Mouse (Mus musculus) heart, embryonic 16.5 days (tissue): ENCODE measurements around the gene Gm47841. TPM values are rescaled to one million over a fixed set of nuclear protein-coding genes. Genes with fewer than 3 reads are reported as not detected.
A peak's percentile ranks its signal among the peaks of the same experiment; 100 is the strongest.

Experiments used
- ATAC-seq: fragments of 200-750 bp; cut with Nextera tagmentation; replicated peaks from 2 replicates; pipeline ENCODE4 v1.8.0; 2017; ENCODE audit warnings: moderate number of reproducible peaks; ENCODE audit not compliant: insufficient read depth, low FRiP score; ENCODE audit errors: extremely low read depth
- H3K27ac ChIP-seq: fragments of 300-500 bp; sonication (generic); 2 replicates; pipeline ENCODE4 v1.5.1; 2014; ENCODE audit warnings: mild to moderate bottlenecking, low read length, control low read depth, moderate library complexity
- H3K27me3 ChIP-seq: fragments of 300-500 bp; sonication (generic); 2 replicates; pipeline ENCODE4 v1.6.1; 2014; ENCODE audit warnings: low read length, mixed read lengths; ENCODE audit not compliant: control insufficient read depth, insufficient read depth
- H3K36me3 ChIP-seq: fragments of 300-500 bp; sonication (generic); 2 replicates; pipeline ENCODE4 v1.6.1; 2014; ENCODE audit not compliant: control insufficient read depth, insufficient read depth
- H3K4me1 ChIP-seq: fragments of 300-500 bp; sonication (generic); 2 replicates; pipeline ENCODE4 v1.6.1; 2014; ENCODE audit warnings: low read length, mixed read lengths; ENCODE audit not compliant: control insufficient read depth, insufficient read depth
- H3K4me2 ChIP-seq: fragments of 300-500 bp; sonication (generic); 2 replicates; pipeline ENCODE4 v1.6.1; 2014; ENCODE audit warnings: low read depth, mild to moderate bottlenecking, control low read depth, low read length
- H3K4me3 ChIP-seq: fragments of 300-500 bp; sonication (generic); 2 replicates; pipeline ENCODE4 v1.5.1; 2014; ENCODE audit warnings: mild to moderate bottlenecking, control low read depth, low read length
- H3K9ac ChIP-seq: fragments of 300-500 bp; sonication (generic); 2 replicates; pipeline ENCODE4 v1.6.1; 2014; ENCODE audit warnings: low read length, control low read depth
- H3K9me3 ChIP-seq: fragments of 300-500 bp; sonication (generic); replicated peaks from 2 replicates; pipeline ENCODE4 v1.6.1; 2016; ENCODE audit warnings: low read length; ENCODE audit not compliant: control insufficient read depth
- WGBS: fragments of 180-500 bp; shearing (Covaris S2); extraction: QIAGEN DNeasy Blood & Tissue Kit; methylation state at CpG from one replicate; pipeline ENCODE4 v1.1.7; 2014; 5-methylcytosine and 5-hydroxymethylcytosine counted together
- polyA plus RNA-seq: library from polyadenylated mRNA; unstranded; fragments of >200 nt; fragmentation: Nextera tagmentation; extraction: Ambion mirVana; gene quantifications from 2 replicates; pipeline ENCODE4 v1.2.1, GENCODE M21; 2015

Gene Gm47841
- polyA plus RNA-seq, 1 experiment from 2014 or later = not detected

GRCm38 (mm10) chr15:101076071-101077000, 29.1 kb upstream of the Gm47841 start:
- Histone ChIP-seq H3K4me1 (0 out of 2 replicates have a peak, but pooled peaks cover 3% of the 10 kb centered on the region), H3K9me3 (no peaks in the 10 kb centered on the region; the same call in 1 of the 2 replicates), H3K4me2 (peak overlapping the region; percentile 89), H3K27ac (no peak overlapping the region), H3K9ac (no peak overlapping the region), H3K36me3 (no peaks in the 10 kb centered on the region), H3K4me3 (peak overlapping the region; percentile 75), H3K27me3 (peaks cover 23% of the 10 kb centered on the region)
- 19% methylated on average over 26 of the region's 26 CpGs for WGBS
- no peak for ATAC-seq

DNA sequence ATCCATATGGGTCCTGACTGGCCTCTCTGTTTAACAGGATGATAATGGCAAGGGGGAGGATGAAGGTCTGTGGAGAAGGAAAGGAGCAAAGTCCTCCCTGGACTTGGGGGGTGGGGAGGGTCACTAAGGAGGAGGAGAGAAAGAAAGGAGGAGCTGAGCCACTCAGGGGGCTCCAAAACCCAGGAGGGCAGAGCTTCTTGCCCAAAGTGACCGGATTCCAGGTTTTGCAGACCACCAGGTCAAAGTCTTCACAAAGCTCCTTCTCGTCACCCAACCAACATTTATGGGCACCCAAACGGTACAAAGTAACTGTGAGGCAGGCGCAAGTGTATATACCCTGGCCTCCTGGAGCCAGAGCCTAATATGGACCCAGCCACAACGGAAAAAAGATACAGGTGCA, 28.5 kb upstream of the Gm47841 start:
- Histone ChIP-seq H3K9ac (no peak overlapping the region), H3K4me2 (no peak overlapping the region), H3K9me3 (no peaks in the 10 kb centered on the region; the same call in 1 of the 2 replicates), H3K27ac (no peak overlapping the region), H3K36me3 (no peaks in the 10 kb centered on the region), H3K27me3 (peaks cover 18% of the 10 kb centered on the region), H3K4me3 (no peak overlapping the region), H3K4me1 (0 out of 2 replicates have a peak, but pooled peaks cover 4% of the 10 kb centered on the region)
- 71% methylated on average over 5 of the region's 5 CpGs for WGBS
- no peak for ATAC-seq

GRCm38 (mm10) chr15:101075150-101075549, 28.0 kb upstream of the Gm47841 start:
- 0 out of 2 replicates have a peak, but pooled peaks cover 5% of the 10 kb centered on the region for H3K4me1 ChIP-seq
- WGBS = 50% methylated on average over 4 of the region's 4 CpGs

DNA sequence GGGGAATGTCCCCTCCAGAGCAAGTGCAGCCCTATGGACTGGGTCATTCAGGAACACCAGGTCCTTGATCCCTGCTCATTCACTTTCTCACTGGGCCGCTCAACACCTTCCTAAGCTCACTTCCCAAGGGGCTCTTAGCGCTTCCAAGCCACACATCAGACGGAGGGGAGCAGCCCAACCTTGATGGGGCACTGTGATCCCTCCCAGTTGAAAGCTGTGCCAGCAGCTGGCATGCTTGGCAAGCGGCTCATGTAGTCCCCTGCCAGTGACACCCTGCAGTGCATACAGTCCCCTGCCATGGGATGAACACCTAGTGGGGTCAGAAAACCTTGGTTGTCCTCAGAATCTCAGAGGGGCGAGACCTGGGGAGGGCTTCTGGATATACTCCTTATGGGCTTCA, 26.9 kb upstream of the Gm47841 start:
- Histone ChIP-seq H3K9me3 (no peaks in the 10 kb centered on the region; the same call in 1 of the 2 replicates), H3K4me3 (no peak overlapping the region), H3K27ac (no peak overlapping the region), H3K36me3 (no peaks in the 10 kb centered on the region), H3K4me2 (no peak overlapping the region), H3K4me1 (0 out of 2 replicates have a peak, but pooled peaks cover 5% of the 10 kb centered on the region), H3K9ac (no peak overlapping the region), H3K27me3 (peaks cover 12% of the 10 kb centered on the region)
- 81% methylated on average over 5 of the region's 5 CpGs for WGBS
- no peak for ATAC-seq

More at GRCm38 (mm10) chr15:101075150-101075549, 28.0 kb upstream of the Gm47841 start:
- H3K9me3 ChIP-seq = no peaks in the 10 kb centered on the region; the same call in 1 of the 2 replicates
- no peak overlapping the region for H3K4me3 ChIP-seq
- H3K9ac ChIP-seq = no peak overlapping the region
- H3K36me3 ChIP-seq = no peaks in the 10 kb centered on the region
- ATAC-seq = no peak
- H3K27ac ChIP-seq = no peak overlapping the region
- peaks cover 15% of the 10 kb centered on the region for H3K27me3 ChIP-seq
- no peak overlapping the region for H3K4me2 ChIP-seq

GRCm38 (mm10) chr15:101072736-101073135, 25.5 kb upstream of the Gm47841 start:
- no peaks in the 10 kb centered on the region; the same call in 1 of the 2 replicates for H3K9me3 ChIP-seq
- H3K9ac ChIP-seq = no peak overlapping the region
- H3K4me1 ChIP-seq = 0 out of 2 replicates have a peak, but pooled peaks cover 5% of the 10 kb centered on the region
- H3K4me3 ChIP-seq = no peak overlapping the region
- no peak for ATAC-seq
- H3K27ac ChIP-seq = no peak overlapping the region
- WGBS = 49% methylated on average over 2 of the region's 2 CpGs
- peaks cover 10% of the 10 kb centered on the region for H3K27me3 ChIP-seq
- no peak overlapping the region for H3K4me2 ChIP-seq
- no peaks in the 10 kb centered on the region for H3K36me3 ChIP-seq

DNA sequence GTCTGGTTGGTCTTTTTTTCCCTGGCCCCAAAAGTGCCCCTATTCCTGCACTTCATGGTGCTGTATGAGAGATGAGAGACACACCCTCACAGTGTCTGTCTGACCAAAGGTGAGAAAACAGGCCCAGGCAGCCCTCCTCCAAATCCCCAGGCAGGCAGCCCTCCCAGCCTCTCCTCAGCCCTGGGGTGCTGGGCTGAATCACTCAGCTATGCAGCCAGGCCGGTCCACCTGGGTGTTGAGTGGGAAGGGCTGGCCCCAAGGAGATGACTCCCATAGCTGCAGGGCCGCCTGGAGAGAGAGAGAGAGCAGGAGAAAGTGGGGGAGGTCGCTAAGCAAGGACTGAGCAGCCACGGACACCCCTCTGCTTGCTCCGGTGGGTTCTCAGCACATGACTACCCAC, 23.6 kb upstream of the Gm47841 start:
- Histone ChIP-seq H3K27ac (no peak overlapping the region), H3K27me3 (no peaks in the 10 kb centered on the region; the same call in 1 of the 2 replicates), H3K4me3 (no peak overlapping the region), H3K9me3 (no peaks in the 10 kb centered on the region; the same call in 1 of the 2 replicates), H3K9ac (no peak overlapping the region), H3K4me2 (no peak overlapping the region), H3K36me3 (no peaks in the 10 kb centered on the region), H3K4me1 (peaks cover 7% of the 10 kb centered on the region)
- WGBS = 42% methylated on average over 5 of the region's 5 CpGs
- no peak for ATAC-seq

DNA sequence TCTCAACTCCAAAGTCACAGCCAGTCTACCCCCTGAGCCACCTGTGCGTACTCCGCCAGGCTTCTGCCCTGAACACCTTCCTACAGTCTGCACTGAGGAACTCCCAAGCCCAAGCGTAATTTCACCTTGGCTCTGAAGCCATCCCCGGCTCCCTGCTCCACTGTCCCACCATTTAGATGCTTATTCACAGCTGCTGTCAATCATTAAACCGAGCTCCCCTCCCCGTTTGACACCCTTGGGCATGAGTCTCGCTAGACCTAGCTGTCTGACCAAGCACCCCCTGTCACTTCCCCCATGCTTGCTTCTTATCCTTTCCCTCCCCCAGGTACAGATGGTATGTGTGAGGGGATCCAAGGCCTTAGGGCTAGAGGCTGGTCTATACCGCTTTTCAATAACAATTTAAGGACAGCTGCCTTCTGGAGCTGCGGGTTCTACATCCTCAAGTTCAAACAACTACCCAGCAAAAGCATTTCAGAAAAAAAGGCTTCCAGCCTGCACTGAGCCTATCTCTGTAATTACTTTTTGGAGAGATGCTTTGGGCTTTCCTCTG, 22.5 kb upstream of the Gm47841 start:
- H3K27ac ChIP-seq = no peak overlapping the region
- 67% methylated on average over 9 of the region's 9 CpGs for WGBS
- ATAC-seq = no peak
- H3K4me2 ChIP-seq = no peak overlapping the region
- no peaks in the 10 kb centered on the region; the same call in 1 of the 2 replicates for H3K9me3 ChIP-seq
- no peaks in the 10 kb centered on the region for H3K36me3 ChIP-seq
- peaks cover 16% of the 10 kb centered on the region for H3K4me1 ChIP-seq
- H3K9ac ChIP-seq = no peak overlapping the region
- no peaks in the 10 kb centered on the region; the same call in 1 of the 2 replicates for H3K27me3 ChIP-seq
- no peak overlapping the region for H3K4me3 ChIP-seq

GRCm38 (mm10) chr15:101068671-101069070, 21.5 kb upstream of the Gm47841 start:
- Histone ChIP-seq H3K36me3 (no peaks in the 10 kb centered on the region), H3K4me2 (no peak overlapping the region), H3K9ac (no peak overlapping the region), H3K27ac (peak overlapping the region; percentile 24; the same call in 1 of the 2 replicates), H3K9me3 (no peaks in the 10 kb centered on the region; the same call in 1 of the 2 replicates), H3K27me3 (no peaks in the 10 kb centered on the region; the same call in 1 of the 2 replicates), H3K4me3 (no peak overlapping the region), H3K4me1 (peaks cover 16% of the 10 kb centered on the region)
- WGBS = 72% methylated on average over 4 of the region's 4 CpGs
- no peak for ATAC-seq
